Mouse (Mus musculus) heart, postnatal 0 days (tissue): ENCODE data around the gene Abcg5. TPM values are rescaled to one million over a fixed set of nuclear protein-coding genes. Genes with fewer than 3 reads are reported as not detected.
A peak's percentile ranks its signal among the peaks of the same experiment; 100 is the strongest.

Experiments used
- ATAC-seq: fragments of 200-750 bp; cut with Nextera tagmentation; 2 replicates; pipeline ENCODE4 v1.8.0; 2017; ENCODE audit warnings: low read depth, moderate number of reproducible peaks, moderate library complexity; ENCODE audit not compliant: insufficient read depth
- DNase-seq: peaks from one replicate; pipeline ENCODE4 v3.0.0-alpha.2; 2016; ENCODE audit warnings: low spot score
- H3K27ac ChIP-seq: fragments of 300-500 bp; sonication (generic); 2 replicates; pipeline ENCODE4 v1.5.1; 2014; ENCODE audit warnings: low read depth, mild to moderate bottlenecking
- H3K27me3 ChIP-seq: fragments of 300-500 bp; sonication (generic); 2 replicates; pipeline ENCODE4 v1.6.1; 2014; ENCODE audit warnings: low read length, mixed read lengths; ENCODE audit not compliant: control insufficient read depth, insufficient read depth
- H3K36me3 ChIP-seq: fragments of 300-500 bp; sonication (generic); replicated peaks from 2 replicates; pipeline ENCODE4 v1.6.1; 2014; ENCODE audit warnings: low read length, mixed read lengths; ENCODE audit not compliant: control insufficient read depth, insufficient read depth
- H3K4me1 ChIP-seq: fragments of 300-500 bp; sonication (generic); 2 replicates; pipeline ENCODE4 v1.6.1; 2014; ENCODE audit warnings: antibody characterized with exemption; ENCODE audit not compliant: control insufficient read depth, insufficient read depth
- H3K4me2 ChIP-seq: fragments of 300-500 bp; sonication (generic); 2 replicates; pipeline ENCODE4 v1.6.1; 2014; ENCODE audit warnings: low read depth, mild to moderate bottlenecking, low read length, moderate library complexity
- H3K4me3 ChIP-seq: fragments of 300-500 bp; sonication (generic); 2 replicates; pipeline ENCODE4 v1.5.1; 2014; ENCODE audit warnings: low read depth, low read length
- H3K9ac ChIP-seq: fragments of 300-500 bp; sonication (generic); replicated peaks from 2 replicates; pipeline ENCODE4 v1.6.1; 2014; ENCODE audit warnings: low read depth, low read length, mixed read lengths
- H3K9me3 ChIP-seq: fragments of 300-500 bp; sonication (generic); replicated peaks from 2 replicates; pipeline ENCODE4 v1.6.1; 2016; ENCODE audit warnings: low read length; ENCODE audit not compliant: control insufficient read depth
- CTCF ChIP-seq: IDR thresholded peaks from 2 replicates; pipeline ENCODE4 v1.5.1; 2016; ENCODE audit warnings: antibody characterized with exemption, control low read depth, low read depth
- EP300 ChIP-seq: IDR thresholded peaks from 2 replicates; pipeline ENCODE4 v1.6.1; 2016; ENCODE audit warnings: antibody characterized with exemption, low read depth
- WGBS: fragments of 180-500 bp; shearing (Covaris S2); extraction: QIAGEN DNeasy Blood & Tissue Kit; methylation state at CpG from one replicate; pipeline ENCODE4 v1.1.7; 2014; 5-methylcytosine and 5-hydroxymethylcytosine counted together
- polyA plus RNA-seq: library from polyadenylated mRNA; unstranded; fragments of >200 nt; fragmentation: Nextera tagmentation; extraction: Ambion mirVana; gene quantifications from 2 replicates; pipeline ENCODE4 v1.2.1, GENCODE M21; 2015
- total RNA-seq: library from RNA; depleted of rRNA; stranded (reverse); fragments of >200 nt; gene quantifications from 2 replicates; pipeline ENCODE4 v1.2.3, GENCODE M21; 2014; ENCODE audit warnings: low replicate concordance

Gene Abcg5
- total and polyA plus RNA-seq, 2 experiments from 2014 or later: not detected

- Histone ChIP-seq H3K27ac (no peak overlapping the region), H3K36me3 (no peaks in the 10 kb centered on the region), H3K4me1 (no peaks in the 10 kb centered on the region), H3K4me2 (no peak overlapping the region), H3K9me3 (no peaks in the 10 kb centered on the region), H3K27me3 (no peaks in the 10 kb centered on the region), H3K4me3 (no peak overlapping the region), H3K9ac (no peak overlapping the region)
- ATAC-seq (no peak), DNase-seq (no peak)
- 31% methylated on average over 6 of the region's 6 CpGs for WGBS
- TF ChIP-seq EP300 (no peak), CTCF (no peak)
Measured at GRCm38 (mm10) chr17:84684284-84684683, 1.5 kb upstream of the Abcg5 start.

- WGBS: 88% methylated on average over 3 of the region's 3 CpGs
- no peak for TF ChIP-seq EP300
- Histone ChIP-seq H3K4me3 (no peak overlapping the region), H3K27ac (no peak overlapping the region), H3K4me2 (no peak overlapping the region), H3K4me1 (no peaks in the 10 kb centered on the region), H3K9ac (no peak overlapping the region), H3K9me3 (no peaks in the 10 kb centered on the region), H3K36me3 (no peaks in the 10 kb centered on the region), H3K27me3 (no peaks in the 10 kb centered on the region)
- DNase-seq (no peak), ATAC-seq (no peak)
Measured at GRCm38 (mm10) chr17:84681670-84682069, 1.1 kb downstream of the Abcg5 start.

GRCm38 (mm10) chr17:84677595-84677994 is 5.2 kb downstream of the Abcg5 start:
- H3K4me2 ChIP-seq: no peak overlapping the region
- no peak overlapping the region for H3K4me3 ChIP-seq
- H3K9me3 ChIP-seq: no peaks in the 10 kb centered on the region
- WGBS: 80% methylated on average over 11 of the region's 11 CpGs
- no peak for DNase-seq
- no peak for TF ChIP-seq CTCF
- TF ChIP-seq EP300: no peak
- H3K27ac ChIP-seq: no peak overlapping the region
- no peaks in the 10 kb centered on the region for H3K4me1 ChIP-seq
- no peak for ATAC-seq
- H3K9ac ChIP-seq: no peak overlapping the region
- H3K36me3 ChIP-seq: no peaks in the 10 kb centered on the region
- H3K27me3 ChIP-seq: peaks cover 18% of the 10 kb centered on the region

- H3K27ac ChIP-seq: no peak within 1 kb of the TSS
- DNase-seq: no peak
- H3K4me1 ChIP-seq: no peaks in the 10 kb centered on the region
- no peak within 1 kb of the TSS for H3K9ac ChIP-seq
- no peak for ATAC-seq
- H3K4me3 ChIP-seq: peak within 1 kb of the TSS; percentile 35
- peaks cover 18% of the 10 kb centered on the region for H3K27me3 ChIP-seq
- no peaks in the 10 kb centered on the region for H3K9me3 ChIP-seq
- peak within 1 kb of the TSS; percentile 71 for H3K4me2 ChIP-seq
- WGBS: 2% methylated on average over 24 of the region's 24 CpGs
- TF ChIP-seq CTCF: no peak
- TF ChIP-seq EP300: no peak
- no peaks in the 10 kb centered on the region for H3K36me3 ChIP-seq
Measured at GRCm38 (mm10) chr17:84675951-84676366, 6.9 kb downstream of the Abcg5 start, which contains the start of gene Abcg8. TSS of gene Abcg8 (plus strand) at chr17:84676302.

- Histone ChIP-seq H3K4me2 (no peak overlapping the region; the same call in 1 of the 2 replicates), H3K9ac (no peak overlapping the region), H3K36me3 (no peaks in the 10 kb centered on the region), H3K27me3 (peaks cover 18% of the 10 kb centered on the region), H3K27ac (no peak overlapping the region), H3K9me3 (no peaks in the 10 kb centered on the region), H3K4me1 (no peaks in the 10 kb centered on the region), H3K4me3 (no peak overlapping the region)
- no peak for ATAC-seq
- 50% methylated on average over 4 of the region's 4 CpGs for WGBS
- TF ChIP-seq EP300: no peak
- TF ChIP-seq CTCF: no peak
- no peak for DNase-seq
Measured at GRCm38 (mm10) chr17:84675204-84675603, 7.6 kb downstream of the Abcg5 start.

- H3K9me3 ChIP-seq: no peaks in the 10 kb centered on the region
- TF ChIP-seq EP300 (no peak), CTCF (no peak)
- no peak for ATAC-seq
- WGBS: 60% methylated on average over 7 of the region's 7 CpGs
- DNase-seq: no peak
- no peak overlapping the region for H3K4me3 ChIP-seq
- H3K9ac ChIP-seq: no peak overlapping the region
- no peak overlapping the region for H3K27ac ChIP-seq
- H3K36me3 ChIP-seq: no peaks in the 10 kb centered on the region
- H3K4me2 ChIP-seq: no peak overlapping the region
- peaks cover 18% of the 10 kb centered on the region for H3K27me3 ChIP-seq
- H3K4me1 ChIP-seq: no peaks in the 10 kb centered on the region
Measured at GRCm38 (mm10) chr17:84674048-84674447, 8.8 kb downstream of the Abcg5 start.
